Mouse (Mus musculus) stomach, postnatal 0 days (tissue): ENCODE measurements at regions not wholly inside any gene's neighbourhood (a gene's known extent, or its start where the extent isn't known, plus 50 kb on each side); places are given as distances from the start of the nearest gene placed in this dataset.

Source experiments
- CTCF ChIP-seq: IDR thresholded peaks from 2 replicates; pipeline ENCODE4 v1.5.1; 2016; ENCODE audit warnings: antibody characterized with exemption, low read depth, mild to moderate bottlenecking, moderate library complexity
- EP300 ChIP-seq: optimal IDR thresholded peaks from 2 replicates; pipeline ENCODE3; 2016; ENCODE audit warnings: antibody characterized with exemption

- TF ChIP-seq CTCF (no peak), EP300 (no peak)
Observed at GRCm38 (mm10) chr10:92455195-92455594, 267.0 kb downstream of the Nedd1 start.
